Mouse (Mus musculus): ENCODE measurements around the gene Crygs.

- TF ChIP-seq CTCF (IDR thresholded peaks at IDR 0.05; ENCODE audit: extremely low read depth, insufficient read depth, low read length), result no peak
- TF ChIP-seq POLR2A (IDR thresholded peaks at IDR 0.05; ENCODE audit: extremely low read depth, insufficient read depth, low read length), result no peak
These were observed 31.5 kb upstream of the Crygs start for GRCm38 (mm10) chr16:22842871-22843270.

Data from cortical plate, adult 2 months (tissue).